Mouse (Mus musculus) liver, postnatal 0 days (tissue): ENCODE measurements at regions not wholly inside any gene's neighbourhood (a gene's known extent, or its start where the extent isn't known, plus 50 kb on each side); places are given as distances from the start of the nearest gene placed in this dataset.

Experiments used
- ATAC-seq: fragments of 200-750 bp; cut with Nextera tagmentation; 2 replicates; pipeline ENCODE4 v1.8.0; 2017; ENCODE audit warnings: mild to moderate bottlenecking, moderate library complexity
- DNase-seq: peaks from one replicate; pipeline ENCODE4 v3.0.0-alpha.2; 2016
- H3K27ac ChIP-seq: fragments of 300-500 bp; sonication (generic); 2 replicates; pipeline ENCODE4 v1.5.1; 2014; ENCODE audit warnings: antibody characterized with exemption, moderate library complexity, mild to moderate bottlenecking, low read depth
- H3K27me3 ChIP-seq: fragments of 300-500 bp; sonication (generic); 2 replicates; pipeline ENCODE4 v1.6.1; 2014; ENCODE audit warnings: low read length, control low read depth, mixed read lengths; ENCODE audit not compliant: insufficient read depth
- H3K36me3 ChIP-seq: fragments of 300-500 bp; sonication (generic); replicated peaks from 2 replicates; pipeline ENCODE4 v1.6.1; 2014; ENCODE audit warnings: mild to moderate bottlenecking, control low read depth, low read length, moderate library complexity, mixed read lengths; ENCODE audit not compliant: insufficient read depth
- H3K4me1 ChIP-seq: fragments of 300-500 bp; sonication (generic); 2 replicates; pipeline ENCODE4 v1.6.1; 2014; ENCODE audit warnings: antibody characterized with exemption, mild to moderate bottlenecking, control low read depth; ENCODE audit not compliant: insufficient read depth
- H3K4me2 ChIP-seq: fragments of 300-500 bp; sonication (generic); 2 replicates; pipeline ENCODE4 v1.6.1; 2014; ENCODE audit warnings: low read depth, mild to moderate bottlenecking, low read length, moderate library complexity, mixed read lengths
- H3K4me3 ChIP-seq: fragments of 300-500 bp; sonication (generic); 2 replicates; pipeline ENCODE4 v1.5.1; 2014; ENCODE audit warnings: low read depth, low read length
- H3K9ac ChIP-seq: fragments of 300-500 bp; sonication (generic); replicated peaks from 2 replicates; pipeline ENCODE4 v1.6.1; 2014; ENCODE audit warnings: mild to moderate bottlenecking, moderate library complexity
- H3K9me3 ChIP-seq: fragments of 300-500 bp; sonication (generic); 2 replicates; pipeline ENCODE4 v1.6.1; 2016; ENCODE audit warnings: mild to moderate bottlenecking, control low read depth, low read length, mixed read lengths
- CTCF ChIP-seq: sonication (generic); IDR thresholded peaks from 2 replicates; pipeline ENCODE4 v1.5.1; 2016; ENCODE audit warnings: antibody characterized with exemption, low read depth
- EP300 ChIP-seq: IDR thresholded peaks from 2 replicates; pipeline ENCODE4 v1.6.1; 2016; ENCODE audit warnings: antibody characterized with exemption, low read depth, mild to moderate bottlenecking
- WGBS: fragments of 180-500 bp; shearing (Covaris S2); extraction: QIAGEN DNeasy Blood & Tissue Kit; methylation state at CpG from one replicate; pipeline ENCODE4 v1.1.7; 2014; ENCODE audit not compliant: insufficient replicate concordance; 5-methylcytosine and 5-hydroxymethylcytosine counted together

- TF ChIP-seq EP300: no peak
- peak; percentile 39; the same call in 1 of the 2 replicates for TF ChIP-seq CTCF
- Histone ChIP-seq H3K27ac (no peak overlapping the region), H3K36me3 (no peaks in the 10 kb centered on the region), H3K4me2 (no peak overlapping the region), H3K4me3 (no peak overlapping the region), H3K9ac (no peak overlapping the region), H3K9me3 (no peaks in the 10 kb centered on the region), H3K27me3 (peaks cover 7% of the 10 kb centered on the region; the same call in 1 of the 2 replicates), H3K4me1 (no peaks in the 10 kb centered on the region)
- WGBS: 46% methylated on average over 10 of the region's 10 CpGs
- DNase-seq (no peak), ATAC-seq (no peak)
Observed at GRCm38 (mm10) chrX:11591391-11592187, 264.0 kb downstream of the H2al1j start.

DNA sequence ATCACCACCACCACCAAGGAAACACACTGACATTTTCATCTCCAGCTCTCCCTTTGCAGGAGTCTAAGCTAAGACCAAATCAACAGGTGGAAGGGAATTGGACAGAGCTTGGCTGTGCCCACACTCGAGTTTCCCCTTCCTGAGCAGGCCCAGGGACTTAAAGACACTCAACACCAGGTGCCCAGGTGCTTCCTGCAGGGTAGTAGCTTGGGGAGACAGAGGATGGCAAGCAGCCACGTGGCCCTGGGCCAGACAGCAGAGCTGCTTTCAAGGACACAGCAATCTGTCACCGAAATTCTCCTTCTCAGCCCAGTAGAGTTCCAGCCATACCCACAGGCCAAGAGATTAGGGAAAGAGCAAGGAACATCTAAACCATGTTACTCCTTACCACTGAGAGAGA is 266.9 kb downstream of the H2al1j start:
- no peak overlapping the region for H3K4me2 ChIP-seq
- no peaks in the 10 kb centered on the region for H3K4me1 ChIP-seq
- WGBS: 15% methylated on average over 3 of the region's 3 CpGs
- DNase-seq (no peak), ATAC-seq (no peak)
- H3K27ac ChIP-seq: no peak overlapping the region
- H3K9ac ChIP-seq: no peak overlapping the region
- H3K27me3 ChIP-seq: peaks cover 7% of the 10 kb centered on the region; the same call in 1 of the 2 replicates
- TF ChIP-seq CTCF: no peak
- TF ChIP-seq EP300: no peak
- no peak overlapping the region for H3K4me3 ChIP-seq
- no peaks in the 10 kb centered on the region for H3K36me3 ChIP-seq
- H3K9me3 ChIP-seq: no peaks in the 10 kb centered on the region

GRCm38 (mm10) chrX:11597548-11597947 is 269.9 kb downstream of the H2al1j start:
- WGBS: 74% methylated on average over 7 of the region's 7 CpGs
- Histone ChIP-seq H3K4me1 (no peaks in the 10 kb centered on the region), H3K4me3 (no peak overlapping the region), H3K36me3 (no peaks in the 10 kb centered on the region), H3K27me3 (no peaks in the 10 kb centered on the region), H3K9ac (no peak overlapping the region), H3K9me3 (no peaks in the 10 kb centered on the region), H3K27ac (no peak overlapping the region), H3K4me2 (no peak overlapping the region)
- no peak for DNase-seq
- TF ChIP-seq EP300 (no peak), CTCF (no peak)
- ATAC-seq: no peak

DNA sequence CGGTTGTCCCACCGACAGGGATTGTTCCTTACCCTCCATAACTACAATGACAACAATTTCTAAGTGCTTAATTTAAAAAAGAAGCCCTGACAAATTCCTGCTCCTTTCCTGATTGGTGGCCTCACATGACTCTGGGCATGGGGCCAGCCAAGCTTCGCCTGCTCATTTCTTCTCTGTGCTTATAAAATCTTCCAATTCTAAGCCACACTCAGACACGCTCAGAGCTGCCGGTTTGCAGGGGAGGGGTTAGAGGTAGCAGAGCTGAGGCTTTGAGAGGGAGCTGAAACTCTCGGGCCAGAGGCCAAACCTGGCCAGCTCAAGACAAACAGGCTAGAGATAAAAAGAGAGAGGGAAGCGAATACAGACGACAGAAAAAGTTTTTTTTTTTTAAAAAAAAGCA is 286.6 kb downstream of the H2al1j start:
- no peak for DNase-seq
- TF ChIP-seq EP300 (no peak), CTCF (no peak)
- Histone ChIP-seq H3K9me3 (no peaks in the 10 kb centered on the region), H3K36me3 (no peaks in the 10 kb centered on the region), H3K9ac (no peak overlapping the region), H3K4me2 (no peak overlapping the region), H3K27me3 (no peaks in the 10 kb centered on the region), H3K27ac (no peak overlapping the region), H3K4me1 (no peaks in the 10 kb centered on the region), H3K4me3 (no peak overlapping the region)
- WGBS: 44% methylated on average over 8 of the region's 8 CpGs
- no peak for ATAC-seq

DNA sequence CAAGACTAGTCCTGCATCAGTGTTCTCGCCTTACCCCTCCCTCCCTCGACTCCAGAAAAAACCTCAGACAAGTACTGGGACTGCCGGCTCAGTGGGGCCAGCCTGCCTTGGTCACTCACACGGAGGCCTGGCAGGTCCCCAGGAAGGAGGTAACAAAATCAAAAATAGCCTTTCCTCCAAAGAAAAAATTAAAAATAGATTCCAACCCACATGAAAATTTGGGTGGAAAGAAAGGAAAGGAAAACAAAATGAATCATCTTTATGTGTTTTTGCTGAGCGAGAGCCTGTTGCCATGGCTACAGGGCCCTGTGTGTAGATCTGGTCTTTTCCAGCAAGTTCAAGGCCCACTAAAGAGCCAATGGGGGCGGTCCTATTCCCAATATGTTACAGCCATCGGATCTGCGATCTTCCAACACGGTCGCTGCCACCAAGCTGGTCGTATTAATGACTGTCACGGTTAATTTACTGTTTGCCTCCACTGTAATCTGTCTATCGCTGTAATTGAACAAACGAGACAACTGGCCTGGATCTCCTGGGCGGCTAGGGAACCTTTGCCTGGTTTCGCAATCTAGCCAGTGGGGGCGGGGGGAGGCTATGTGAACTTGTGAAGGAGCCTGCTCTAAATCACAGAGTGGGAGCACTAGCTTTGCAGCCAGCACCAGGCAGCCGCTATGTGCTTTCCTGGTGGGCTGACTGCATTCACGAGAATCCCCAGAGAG is 293.6 kb downstream of the H2al1j start:
- H3K4me3 ChIP-seq: no peak overlapping the region
- no peak overlapping the region for H3K4me2 ChIP-seq
- H3K4me1 ChIP-seq: no peaks in the 10 kb centered on the region
- no peaks in the 10 kb centered on the region for H3K27me3 ChIP-seq
- ATAC-seq: peak; percentile 57; the same call in 1 of the 2 replicates
- no peaks in the 10 kb centered on the region for H3K36me3 ChIP-seq
- peak; percentile 53 for DNase-seq
- no peaks in the 10 kb centered on the region for H3K9me3 ChIP-seq
- no peak for TF ChIP-seq EP300
- TF ChIP-seq CTCF: no peak
- H3K27ac ChIP-seq: no peak overlapping the region
- no peak overlapping the region for H3K9ac ChIP-seq
- WGBS: 50% methylated on average over 19 of the region's 19 CpGs

DNA sequence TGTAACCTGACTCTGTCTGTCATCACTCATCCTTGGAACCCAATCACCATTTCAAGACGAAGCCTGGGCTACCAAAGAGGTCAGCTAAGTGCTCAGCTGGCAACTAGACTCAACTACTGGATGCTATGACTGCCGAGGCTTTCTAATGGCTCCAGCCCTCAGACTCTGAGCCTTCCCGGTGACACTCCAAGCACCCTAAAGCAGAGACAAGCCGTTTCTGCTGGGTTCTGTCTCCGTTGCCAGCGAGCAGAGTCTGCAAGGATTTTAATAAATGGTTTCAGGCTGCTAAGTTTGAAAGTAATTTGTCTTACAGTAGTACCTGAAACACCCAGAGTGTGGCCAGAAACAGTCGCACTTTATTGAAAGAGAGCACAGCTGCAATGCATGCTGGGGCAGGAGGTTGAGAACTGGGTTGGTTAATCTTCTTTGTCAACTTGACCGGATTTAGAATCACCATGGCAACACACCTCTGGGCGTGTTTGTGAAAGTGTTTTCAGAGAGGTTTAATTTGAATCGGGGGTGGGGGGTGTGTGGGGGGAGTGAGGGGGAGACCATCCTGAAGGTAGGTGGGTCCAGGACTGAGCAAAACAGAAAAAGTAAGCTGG is 298.8 kb downstream of the H2al1j start:
- Histone ChIP-seq H3K9ac (no peak overlapping the region), H3K9me3 (no peaks in the 10 kb centered on the region), H3K4me3 (no peak overlapping the region), H3K36me3 (no peaks in the 10 kb centered on the region), H3K4me1 (no peaks in the 10 kb centered on the region), H3K4me2 (no peak overlapping the region), H3K27ac (no peak overlapping the region), H3K27me3 (no peaks in the 10 kb centered on the region)
- TF ChIP-seq CTCF: no peak
- TF ChIP-seq EP300: no peak
- ATAC-seq (no peak), DNase-seq (no peak)
- WGBS: 60% methylated on average over 10 of the region's 10 CpGs
